Mouse (Mus musculus) layer of hippocampus, adult 9-10 months (tissue): ENCODE results near the gene Gm8113.
A peak's percentile ranks its signal among the peaks of the same experiment; 100 is the strongest.
"Not testable (repeated sequence)": the region's sequence is repeated elsewhere in the genome, so short reads cannot be mapped to it uniquely, and the experiment has no call there.

Experiments
- DNase-seq: peaks from one replicate; pipeline ENCODE4 v3.0.0; 2022; ENCODE audit warnings: low spot score

The Gm8113 gene

DNA sequence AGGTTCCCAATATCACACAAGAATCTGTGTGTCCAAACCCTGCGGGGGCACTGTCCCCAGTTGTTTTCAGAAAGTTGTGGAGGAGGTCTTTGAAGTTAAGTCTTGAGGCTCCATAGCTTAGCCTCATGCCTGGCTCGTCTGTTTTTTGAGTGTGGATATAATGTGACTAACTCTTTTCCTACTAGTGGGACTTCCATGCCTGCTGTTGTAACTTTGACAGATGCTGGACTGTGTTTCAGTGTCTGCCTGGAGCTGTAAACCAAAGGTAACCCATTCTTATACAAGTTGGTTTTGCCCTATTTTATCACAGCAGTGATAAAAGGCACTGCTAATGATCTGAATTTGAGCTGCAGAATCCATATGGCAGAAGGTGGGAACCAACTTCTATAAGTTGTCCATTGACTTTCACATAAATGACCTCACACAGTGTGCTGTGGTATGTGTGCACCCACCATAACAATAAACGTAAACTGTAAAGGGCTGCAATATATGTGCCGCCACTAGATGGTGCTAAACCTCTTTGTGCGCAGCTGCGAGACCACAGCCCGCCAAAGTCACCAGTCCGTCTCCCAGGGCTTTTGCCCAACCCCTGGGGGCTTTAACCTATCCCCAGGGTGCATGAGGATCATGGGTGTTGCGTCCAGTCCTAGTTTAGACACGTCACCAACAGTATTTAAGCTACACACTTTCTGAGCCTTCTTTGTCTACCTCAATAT lies at the start of gene Gm8113:
Gene Gm8113 (plus strand): TSS at position 703 of the 716 bp plus-strand sequence.
- DNase-seq = peak; percentile 18

DNA sequence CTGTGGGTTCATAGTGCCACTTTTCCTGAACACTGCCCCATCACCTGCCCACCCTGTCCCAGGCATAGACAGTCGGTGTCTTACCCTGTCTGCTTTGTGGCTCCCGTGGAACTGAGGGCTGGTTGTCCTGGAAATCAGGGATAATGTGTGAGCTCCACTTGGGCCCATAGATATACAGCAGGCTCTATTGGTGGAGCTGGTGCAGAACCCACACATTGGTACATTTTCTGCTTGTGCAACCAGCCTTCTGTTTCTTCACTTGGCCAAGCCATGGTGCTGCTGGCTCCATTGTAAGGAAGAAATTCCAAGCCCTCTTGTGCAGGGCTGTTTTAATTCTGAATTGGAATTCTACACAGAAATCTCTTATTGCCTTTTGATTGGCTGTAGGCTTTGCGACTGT lies 49.8 kb upstream of the Gm8113 start, which contains the start of gene Ear1:
Gene Ear1 (minus strand): TSS at position 101 of the 400 bp plus-strand sequence.
- DNase-seq = not testable (repeated sequence)

DNA sequence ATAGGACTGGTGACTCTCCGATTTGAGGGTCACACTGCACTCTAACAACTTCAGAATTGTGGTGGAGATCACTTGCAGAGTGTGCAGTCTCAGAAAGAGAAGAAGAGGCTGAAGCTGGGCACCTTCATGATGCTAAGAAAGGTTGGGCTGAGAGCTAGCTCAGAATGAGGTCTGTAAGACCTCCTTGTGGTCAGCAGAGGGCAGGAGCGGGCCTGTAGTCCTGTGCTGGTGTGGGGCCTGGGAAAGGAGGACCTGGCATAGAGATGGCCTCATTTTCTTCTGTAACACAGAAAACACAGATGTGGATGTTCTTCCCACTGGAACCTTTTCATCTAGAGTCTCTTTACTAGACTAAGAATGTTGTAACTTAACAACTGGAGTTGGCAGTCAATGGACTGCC lies 47.4 kb upstream of the Gm8113 start:
- DNase-seq = not testable (repeated sequence)

DNA sequence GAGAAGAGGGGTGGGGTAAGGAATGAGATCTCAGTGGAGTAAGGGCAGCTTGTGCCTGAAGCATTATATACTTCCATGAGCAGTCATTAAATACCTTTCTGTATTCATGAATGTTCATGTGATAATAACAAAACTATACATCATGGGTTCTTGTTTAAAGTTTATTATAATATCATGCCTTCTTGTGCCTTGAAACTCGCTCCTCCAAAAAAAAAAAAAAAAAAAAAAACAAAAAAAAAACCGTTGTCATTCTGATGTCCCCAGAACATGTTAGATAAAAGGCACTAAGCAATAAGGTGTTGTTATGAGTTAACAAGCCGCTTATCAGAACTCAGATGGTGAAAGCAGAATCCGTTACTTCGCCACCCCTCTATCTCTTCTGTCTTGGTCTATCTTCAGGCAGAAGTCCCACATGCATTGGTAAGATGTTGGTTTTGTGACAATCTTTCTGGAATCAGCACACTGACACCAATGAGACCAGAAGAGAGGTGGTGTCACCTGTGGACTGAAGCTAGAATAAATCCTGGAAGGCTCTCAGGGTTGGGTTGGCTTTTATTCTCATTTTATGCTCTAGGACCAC lies 45.1 kb upstream of the Gm8113 start:
- not testable (repeated sequence) for DNase-seq

DNA sequence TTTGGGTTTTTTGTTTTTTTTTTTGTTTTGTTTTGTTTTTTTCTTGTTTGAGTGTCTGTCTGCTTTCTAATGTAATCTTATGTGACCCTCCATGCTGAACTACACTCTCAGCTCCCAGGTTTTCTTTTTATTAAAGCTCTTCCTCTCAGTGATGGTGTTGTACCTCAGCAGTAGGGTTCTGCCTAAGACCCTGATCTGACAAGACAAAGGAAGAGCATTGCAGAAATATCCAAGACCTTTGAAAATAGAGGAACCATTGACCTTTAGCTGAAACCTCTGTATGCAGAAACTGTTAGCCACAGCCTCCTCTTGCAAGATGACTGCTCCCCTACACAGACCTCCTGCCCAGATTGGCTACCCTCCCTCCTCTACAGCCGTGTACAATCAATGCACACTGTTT lies 39.0 kb upstream of the Gm8113 start:
- DNase-seq = not testable (repeated sequence)

DNA sequence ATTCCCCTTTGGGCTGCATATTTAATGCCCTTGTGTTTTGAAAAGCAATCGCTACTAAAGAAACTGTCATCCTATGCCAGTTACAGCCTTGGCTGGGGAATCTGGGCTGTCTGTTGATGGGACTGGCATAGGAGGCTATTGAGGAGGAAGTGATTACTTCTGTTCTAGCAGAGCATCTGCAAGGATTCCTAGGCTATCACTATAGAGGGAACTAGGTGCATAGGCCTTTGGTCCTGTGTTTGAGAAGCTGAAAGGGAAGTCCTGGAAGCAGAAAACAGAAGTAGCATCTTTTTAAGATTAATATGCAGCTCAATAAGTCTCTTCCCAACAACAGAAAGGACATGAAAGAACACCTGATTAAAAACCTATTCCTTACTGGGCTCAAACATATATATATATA lies 33.9 kb upstream of the Gm8113 start:
- not testable (repeated sequence) for DNase-seq

DNA sequence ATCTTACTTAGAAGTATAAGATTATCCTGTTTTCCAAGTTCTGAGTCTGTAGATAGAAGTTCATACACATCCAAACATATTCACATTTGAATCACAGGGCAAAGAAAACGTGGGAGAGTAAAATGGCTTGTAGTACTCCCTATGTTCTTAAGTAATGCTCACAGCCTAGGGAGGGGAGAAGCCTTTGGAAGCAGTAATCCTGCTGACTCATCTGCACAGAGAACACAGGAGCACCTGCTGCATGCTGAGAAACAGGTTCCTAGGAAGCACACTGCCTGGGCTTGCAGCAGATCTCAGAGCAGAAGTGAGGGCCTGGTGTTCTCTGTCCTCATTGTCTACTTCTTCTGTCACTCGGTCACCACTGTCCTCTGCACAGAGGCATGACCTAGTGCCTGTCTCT lies 29.8 kb upstream of the Gm8113 start:
- not testable (repeated sequence) for DNase-seq

DNA sequence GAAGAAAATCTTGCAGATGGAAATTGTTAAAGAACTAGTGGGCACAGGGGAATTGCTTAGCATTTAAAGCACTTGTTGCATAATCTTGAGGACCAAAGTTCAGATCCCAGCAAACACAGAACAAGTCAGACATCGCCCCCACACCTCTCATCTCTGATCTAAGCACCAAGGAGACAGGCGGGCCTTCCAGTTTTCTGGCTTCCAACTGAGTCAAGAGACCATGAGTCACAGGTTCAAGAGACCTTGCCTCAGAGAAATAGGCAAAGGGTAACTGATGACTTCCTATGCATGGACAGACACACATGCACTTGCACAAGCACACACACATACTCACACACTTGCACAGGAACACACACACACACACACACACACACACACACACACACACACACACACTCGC lies 26.6 kb upstream of the Gm8113 start:
- DNase-seq = not testable (repeated sequence)

DNA sequence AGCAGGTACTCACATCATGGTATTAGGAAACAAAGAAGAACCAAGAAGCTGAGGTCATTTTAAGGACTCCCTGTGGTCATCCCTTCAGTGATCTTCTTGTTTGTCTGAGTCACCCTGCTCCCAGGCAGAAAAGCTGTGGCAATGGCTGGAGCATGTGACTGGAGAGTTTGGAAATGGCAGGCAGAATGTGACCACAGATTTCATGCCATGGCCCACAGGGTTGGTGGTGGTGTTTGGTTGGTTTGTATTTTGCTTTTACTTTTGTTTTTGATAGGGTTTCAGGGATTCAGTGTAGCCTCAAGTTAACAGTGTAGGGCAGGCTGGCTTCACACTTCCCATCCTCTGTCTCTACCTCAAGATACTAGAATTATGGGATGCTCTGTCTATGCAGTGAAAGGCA lies 7.0 kb upstream of the Gm8113 start:
- DNase-seq = not testable (repeated sequence)

DNA sequence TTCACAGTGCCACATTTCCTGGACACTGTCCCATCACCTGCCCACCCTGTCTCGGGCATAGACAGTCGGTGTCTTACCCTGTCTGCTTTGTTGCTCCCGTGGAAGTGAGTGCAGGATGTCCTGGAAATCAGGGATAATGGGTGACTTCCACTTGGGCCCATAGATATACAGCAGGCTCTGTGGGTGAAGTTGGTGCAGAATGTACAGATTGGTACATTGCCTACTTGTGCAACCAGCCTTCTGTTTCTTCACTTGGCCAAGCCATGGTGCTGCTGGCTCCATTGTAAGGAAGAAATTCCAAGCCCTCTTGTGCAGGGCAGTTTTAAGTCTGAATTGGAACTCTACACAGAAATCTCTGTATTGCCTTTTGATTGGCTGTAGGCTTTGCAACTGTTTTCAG lies 1.7 kb upstream of the Gm8113 start, which contains the start of gene Ear10:
Gene Ear10 (minus strand): TSS at position 101 of the 400 bp plus-strand sequence.
- not testable (repeated sequence) for DNase-seq

DNA sequence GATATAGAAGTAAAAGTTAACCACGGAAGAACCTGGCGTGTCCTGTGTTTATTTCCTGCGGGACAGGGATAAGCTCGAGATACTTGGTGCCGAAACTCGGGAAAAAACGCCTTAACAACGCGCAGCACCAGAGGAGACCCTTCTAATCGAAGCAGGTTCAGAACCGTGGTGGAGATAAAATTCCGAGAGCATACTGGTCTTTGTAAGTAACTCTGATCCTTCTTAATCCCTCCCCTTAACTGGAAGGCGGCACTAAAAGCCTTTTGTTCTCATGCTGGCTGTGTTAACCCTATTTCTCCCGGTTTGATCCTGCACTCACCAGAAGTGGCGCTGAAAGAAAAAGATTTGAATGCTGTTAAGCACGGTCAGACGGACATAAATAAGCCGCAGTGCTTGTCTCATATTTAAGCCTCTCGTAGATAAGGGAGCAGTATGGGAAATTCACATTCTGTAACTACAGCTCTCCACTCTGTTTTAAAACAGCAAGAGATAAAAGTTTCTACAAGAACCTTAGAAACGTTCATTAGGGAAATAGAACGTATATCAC lies 287 bp downstream of the Gm8113 start:
- not testable (repeated sequence) for DNase-seq

DNA sequence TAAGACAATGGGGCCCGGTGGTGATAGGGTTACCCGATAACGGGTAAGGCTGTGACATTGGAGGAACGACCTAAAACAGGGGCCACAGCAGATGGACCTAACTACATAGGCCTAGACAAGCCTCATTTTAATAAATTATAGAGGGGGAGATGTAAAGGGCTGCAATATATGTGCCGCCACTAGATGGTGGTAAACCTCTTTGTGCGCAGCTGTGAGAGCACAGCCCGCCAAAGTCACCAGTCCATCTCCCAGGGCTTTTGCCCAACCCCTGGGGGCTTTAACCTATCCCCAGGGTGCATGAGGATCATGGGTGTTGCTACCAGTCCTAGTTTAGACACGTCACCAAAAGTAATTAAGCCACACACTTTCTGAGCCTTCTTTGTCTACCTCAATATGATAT lies 7.8 kb downstream of the Gm8113 start:
- peak; percentile 17 for DNase-seq

DNA sequence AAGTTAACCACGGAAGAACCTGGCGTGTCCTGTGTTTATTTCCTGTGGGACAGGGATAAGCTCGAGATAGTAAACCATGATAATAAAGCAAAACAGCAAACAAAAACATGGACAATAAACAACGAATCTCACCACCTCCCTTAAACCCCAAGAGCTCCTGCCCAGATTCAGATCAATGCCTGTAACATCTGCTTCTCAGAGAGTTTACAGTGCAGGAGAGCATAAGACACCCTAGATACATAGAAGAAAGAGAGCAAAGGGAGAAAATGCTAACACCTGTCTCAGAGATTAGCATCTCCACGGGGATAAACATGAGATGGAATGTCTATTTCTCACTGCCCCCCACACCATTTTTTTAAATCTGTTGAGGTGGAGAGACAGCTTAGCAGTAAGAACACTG lies 8.2 kb downstream of the Gm8113 start:
- not testable (repeated sequence) for DNase-seq

DNA sequence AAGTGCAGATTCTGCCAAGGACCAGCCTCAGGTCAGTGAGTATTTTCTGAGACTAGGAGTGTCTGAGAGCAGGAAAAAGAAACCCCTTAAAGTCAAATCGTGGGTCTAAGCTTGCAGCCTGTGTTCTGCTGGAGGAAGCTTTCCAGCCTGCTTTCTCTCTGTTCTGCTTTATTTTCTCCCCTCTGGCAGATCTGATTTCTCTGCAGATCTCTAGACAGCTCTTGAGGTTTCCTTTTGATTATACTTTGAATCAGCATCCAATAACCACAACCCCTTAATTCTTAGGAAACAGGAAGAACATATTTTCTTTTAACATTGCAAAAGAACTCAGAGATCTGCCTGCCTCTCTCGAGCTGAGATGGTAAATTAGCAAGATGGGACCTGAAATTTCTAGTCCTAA lies 28.2 kb downstream of the Gm8113 start:
- DNase-seq = not testable (repeated sequence)

DNA sequence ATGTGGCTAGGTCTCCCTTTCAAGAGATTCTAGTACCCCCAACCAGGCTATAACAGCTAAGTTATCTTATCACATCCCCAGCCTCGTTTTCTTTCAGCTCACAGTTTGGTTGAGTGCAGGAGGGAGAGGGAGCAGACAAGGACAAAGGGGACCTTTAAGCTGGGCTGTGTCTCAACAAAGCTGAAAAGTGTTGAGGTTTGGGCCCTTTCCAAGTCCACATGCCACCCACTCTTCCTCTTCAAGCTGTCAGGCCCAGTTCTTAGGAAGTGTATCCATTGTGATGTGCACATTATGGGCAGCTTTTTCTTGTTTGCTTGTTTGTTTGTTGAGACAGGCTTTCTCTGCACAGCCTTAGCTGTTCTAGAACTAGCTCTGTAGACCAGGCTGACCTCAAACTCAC lies 29.9 kb downstream of the Gm8113 start:
- not testable (repeated sequence) for DNase-seq

DNA sequence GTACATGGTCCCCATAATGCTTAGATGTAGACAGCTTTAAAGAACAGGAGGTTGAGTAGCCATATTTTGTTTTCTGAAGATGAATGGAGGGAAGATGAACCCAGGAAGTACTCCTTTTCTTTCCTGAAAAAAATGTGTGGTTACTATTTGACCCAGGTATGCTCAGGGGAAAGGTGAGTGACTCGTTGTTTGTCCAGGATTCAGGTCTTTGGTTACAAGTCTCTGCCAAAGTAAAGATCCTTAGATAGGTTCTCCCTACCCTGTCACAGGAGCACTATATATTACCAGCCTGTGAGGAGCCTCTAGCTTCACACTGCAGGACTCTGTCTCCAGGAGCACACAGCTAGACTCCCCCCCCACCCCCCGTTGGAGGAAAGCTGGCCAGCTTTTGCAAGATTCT lies 31.6 kb downstream of the Gm8113 start, which contains the start of gene Ang5:
Gene Ang5 (plus strand): TSS at position 301 of the 400 bp plus-strand sequence.
- DNase-seq = not testable (repeated sequence)
